Mouse (Mus musculus) cerebellum, postnatal 36 days (tissue): ENCODE measurements around the gene Trpv1.

Source experiments
- DNase-seq, 2 experiments: peaks; one replicate each; pipeline ENCODE4 v3.0.0; 2021 to 2022; ENCODE audit warnings: mixed read lengths in 2 of 2

The Trpv1 gene

DNA sequence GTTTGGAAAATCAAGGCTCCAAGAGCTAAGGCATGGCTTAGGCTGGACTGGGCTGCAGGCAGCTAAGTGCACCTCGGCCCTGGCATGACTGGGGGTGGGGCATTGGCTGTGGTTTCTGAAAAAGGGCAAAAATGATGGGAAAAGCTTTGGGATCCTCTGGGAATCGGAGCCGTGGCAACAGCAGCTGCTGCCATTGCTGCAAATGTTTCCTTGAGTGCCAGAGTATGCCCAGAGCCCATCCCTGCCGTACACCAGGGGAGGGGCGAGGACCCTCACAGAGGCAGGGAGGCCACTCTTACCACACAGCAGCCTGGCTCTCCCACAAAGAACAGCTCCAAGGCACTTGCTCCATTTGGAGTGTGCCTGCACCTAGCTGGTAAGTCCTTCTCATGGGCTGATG, at the start of gene Trpv1:
Gene Trpv1, plus strand, starts transcription at position 301 of the 400 bp plus-strand sequence.
- no peak for DNase-seq

GRCm38 (mm10) chr11:73185872-73186615, 48.0 kb upstream of the Trpv1 start:
- no peak for DNase-seq

- no peak for DNase-seq
These were observed 46.9 kb upstream of the Trpv1 start for GRCm38 (mm10) chr11:73187231-73187630.

GRCm38 (mm10) chr11:73193047-73193446, 41.0 kb upstream of the Trpv1 start:
- DNase-seq = peak; percentile 69 to 74

DNA sequence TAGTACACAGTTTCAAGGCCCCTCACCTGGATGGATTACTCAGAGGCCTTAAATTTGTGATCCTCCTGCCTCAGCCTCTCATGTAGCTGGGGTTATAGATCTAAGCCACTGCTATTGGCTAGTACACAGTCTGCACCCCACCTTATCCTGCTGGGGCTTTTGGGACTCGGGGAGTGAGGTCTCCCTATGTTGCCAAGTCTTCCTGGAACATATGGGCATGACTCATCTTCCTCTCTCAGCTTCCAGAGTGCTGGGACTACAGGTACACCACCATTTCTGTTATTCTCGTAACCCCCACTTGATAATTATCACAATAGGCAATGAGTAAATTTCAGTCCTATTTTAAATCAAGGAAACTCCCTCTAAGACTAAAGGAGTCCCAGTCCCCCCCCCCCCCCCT, 39.6 kb upstream of the Trpv1 start:
- DNase-seq = no peak

GRCm38 (mm10) chr11:73198190-73198589, 35.9 kb upstream of the Trpv1 start:
- no peak for DNase-seq

GRCm38 (mm10) chr11:73198603-73199229, 35.4 kb upstream of the Trpv1 start, which contains the start of gene Ctns:
Gene Ctns, minus strand, starts transcription at chr11:73199042.
- peak; percentile 82 to 85 for DNase-seq

DNA sequence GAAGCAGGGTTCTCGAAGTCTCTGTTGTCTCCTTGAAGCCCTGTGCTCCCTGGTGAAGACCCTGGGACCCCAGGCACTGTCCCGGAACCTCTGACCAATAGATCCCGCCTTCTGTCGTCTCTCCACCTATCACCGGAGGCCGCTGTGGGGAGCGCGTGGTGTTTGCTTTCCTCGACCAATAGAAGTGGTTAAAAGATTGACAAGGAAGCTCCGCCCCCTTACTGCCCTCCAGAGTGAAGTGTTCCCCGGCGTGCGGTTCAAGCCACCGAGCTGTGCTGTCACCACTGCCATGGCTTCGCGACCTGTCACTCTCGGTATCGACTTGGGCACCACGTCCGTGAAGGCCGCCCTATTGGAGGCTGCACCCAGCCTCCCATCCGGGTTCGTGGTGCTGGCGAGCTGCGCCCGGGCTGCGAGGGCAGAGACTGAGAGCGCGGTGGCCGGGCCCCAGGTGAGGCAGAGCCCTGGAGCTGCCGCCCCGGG, 34.8 kb upstream of the Trpv1 start, which contains the start of gene Shpk:
Gene Shpk, plus strand, starts transcription at position 231 of the 483 bp plus-strand sequence.
- DNase-seq = peak; percentile 95 to 97

DNA sequence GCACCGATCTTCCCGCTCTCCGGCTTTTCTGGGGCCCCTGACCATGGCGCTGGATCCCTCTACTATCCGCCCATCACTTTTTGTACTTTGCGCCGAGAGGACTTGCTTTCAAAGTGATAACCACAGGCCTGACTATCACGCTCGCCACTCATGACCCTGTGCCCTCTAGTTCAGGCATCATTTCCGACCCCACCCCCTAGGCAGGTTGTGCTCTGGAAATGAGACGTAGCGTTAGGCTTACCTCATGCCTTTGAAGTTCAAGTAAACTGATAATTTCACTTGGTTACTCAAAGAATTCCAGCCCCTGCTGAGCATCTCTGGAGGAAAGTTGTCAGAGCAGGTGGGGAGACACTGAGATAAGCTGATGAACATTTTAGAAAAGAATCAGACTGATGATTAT, 34.2 kb upstream of the Trpv1 start:
- no peak for DNase-seq

- DNase-seq = no peak
These were observed 33.1 kb upstream of the Trpv1 start for GRCm38 (mm10) chr11:73201021-73201420.

GRCm38 (mm10) chr11:73201597-73201996, 32.5 kb upstream of the Trpv1 start:
- DNase-seq = no peak

DNA sequence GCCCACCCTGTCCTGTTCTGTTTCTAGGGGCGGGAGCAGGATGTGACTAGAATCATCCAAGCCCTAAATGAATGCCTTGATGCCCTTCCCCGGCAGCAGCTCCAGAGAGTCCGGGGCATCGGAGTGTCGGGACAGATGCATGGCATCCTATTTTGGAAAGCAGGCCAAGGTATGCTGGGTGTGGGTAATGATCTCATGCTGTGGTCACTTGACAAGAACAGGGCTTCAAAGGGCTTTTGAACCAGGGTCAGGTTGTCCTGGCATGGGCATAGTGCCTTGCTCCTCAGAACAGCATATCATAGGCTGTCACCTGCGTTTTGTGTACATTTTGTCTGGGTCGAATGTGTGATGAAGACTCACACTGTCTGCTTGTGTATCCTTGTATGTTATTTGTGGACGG, 30.2 kb upstream of the Trpv1 start:
- DNase-seq = no peak

- no peak for DNase-seq
These were observed 28.9 kb upstream of the Trpv1 start for GRCm38 (mm10) chr11:73205194-73205593.

DNA sequence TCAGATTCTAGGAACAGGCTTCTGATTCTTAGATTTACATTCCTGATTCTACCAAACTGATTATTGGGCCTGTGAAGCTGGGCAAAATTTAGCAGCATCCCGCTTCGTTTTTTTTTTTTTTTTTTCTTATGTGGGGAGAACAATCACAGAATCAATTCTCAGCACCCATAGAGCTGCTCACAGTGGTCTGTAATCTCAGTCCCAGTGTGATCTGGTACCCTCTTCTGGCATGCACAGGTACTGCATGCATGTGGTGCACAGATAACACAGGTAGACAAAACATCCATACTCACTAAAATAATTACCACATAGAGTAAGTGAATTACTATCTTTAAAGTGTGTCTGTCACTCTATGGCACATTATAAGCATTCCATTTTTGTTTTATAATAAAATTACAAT, 26.5 kb upstream of the Trpv1 start:
- no peak for DNase-seq

- no peak for DNase-seq
These were observed 20.1 kb upstream of the Trpv1 start for GRCm38 (mm10) chr11:73213956-73214355.

DNA sequence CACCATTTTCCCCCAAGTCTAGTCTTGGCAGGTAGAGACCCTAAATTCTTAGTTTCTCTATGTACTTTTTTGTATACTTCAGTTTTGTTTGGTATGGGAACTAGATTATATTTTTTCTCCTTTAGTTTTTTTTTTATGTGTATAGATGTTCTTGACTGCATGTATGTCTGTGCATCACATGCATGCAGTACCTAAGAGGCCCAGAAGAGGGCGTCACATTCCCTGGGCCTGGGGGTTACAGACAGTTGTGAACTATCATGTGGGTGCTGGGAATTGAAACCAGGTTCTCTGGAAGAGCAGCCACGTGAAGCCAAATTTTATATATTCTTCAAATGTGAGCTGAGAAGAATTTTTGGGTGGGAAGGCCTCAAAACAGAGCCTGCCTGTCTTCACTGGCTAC, 14.4 kb upstream of the Trpv1 start:
- DNase-seq = no peak

DNA sequence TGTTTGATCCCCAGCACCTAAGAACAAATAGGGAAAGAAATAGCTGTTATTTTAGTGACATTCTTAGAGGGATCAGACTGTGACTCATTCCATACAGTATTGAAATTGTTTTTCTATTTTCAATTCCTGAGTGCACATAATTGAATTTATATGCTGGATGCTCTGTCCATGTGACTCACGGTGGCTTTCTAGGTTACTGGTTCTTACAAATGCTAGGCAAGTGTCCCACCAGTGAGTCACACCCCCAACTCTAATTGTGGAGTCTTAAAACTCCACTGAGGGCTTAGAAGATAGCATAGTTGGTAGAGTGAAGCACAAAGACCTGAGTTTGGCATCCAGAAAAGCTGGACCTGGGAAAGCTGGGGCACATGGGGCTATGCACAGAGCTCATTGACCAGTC, 13.4 kb upstream of the Trpv1 start:
- no peak for DNase-seq

DNA sequence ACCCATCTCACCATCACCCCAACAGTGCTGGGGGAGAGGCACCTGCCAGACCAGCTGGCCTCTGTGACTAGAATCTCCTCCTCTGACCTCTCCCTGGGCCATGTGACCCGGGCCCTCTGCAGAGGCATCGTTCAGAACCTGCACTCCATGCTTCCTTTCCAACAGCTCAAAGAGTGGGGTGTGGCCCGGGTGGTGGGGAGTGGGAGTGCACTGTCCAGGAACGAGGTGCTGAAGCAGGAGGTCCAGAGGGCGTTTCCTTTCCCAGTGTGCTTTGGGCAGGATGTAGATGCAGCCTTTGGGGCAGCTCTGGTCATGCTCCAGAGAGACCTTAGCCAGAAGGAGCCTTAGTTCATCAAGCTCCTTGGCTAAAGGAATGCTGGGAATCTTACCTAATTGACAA, 11.2 kb upstream of the Trpv1 start:
- no peak for DNase-seq

- DNase-seq = no peak
These were observed 10.1 kb upstream of the Trpv1 start for GRCm38 (mm10) chr11:73223966-73224365.

DNA sequence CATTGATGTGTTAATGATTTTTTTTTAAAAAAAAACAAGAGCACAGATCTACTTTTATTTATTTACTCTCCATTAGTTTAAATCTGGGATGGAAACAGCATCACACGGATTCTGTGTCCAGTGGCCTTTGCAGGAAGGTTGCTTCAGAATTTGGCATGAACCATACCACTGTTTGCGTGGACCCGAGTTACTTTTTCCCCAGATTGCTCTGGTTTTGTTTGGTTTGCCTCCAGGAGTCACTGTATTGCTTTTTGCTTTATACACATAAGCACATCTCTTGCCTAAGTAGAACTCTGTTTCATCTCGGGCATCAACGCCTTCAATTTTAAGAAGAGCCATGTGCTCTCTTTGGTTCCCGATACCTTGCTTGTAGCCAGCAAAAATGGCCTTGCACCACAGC, 8.2 kb upstream of the Trpv1 start:
- no peak for DNase-seq

- no peak for DNase-seq
These were observed 5.2 kb upstream of the Trpv1 start for GRCm38 (mm10) chr11:73228881-73229280.

DNA sequence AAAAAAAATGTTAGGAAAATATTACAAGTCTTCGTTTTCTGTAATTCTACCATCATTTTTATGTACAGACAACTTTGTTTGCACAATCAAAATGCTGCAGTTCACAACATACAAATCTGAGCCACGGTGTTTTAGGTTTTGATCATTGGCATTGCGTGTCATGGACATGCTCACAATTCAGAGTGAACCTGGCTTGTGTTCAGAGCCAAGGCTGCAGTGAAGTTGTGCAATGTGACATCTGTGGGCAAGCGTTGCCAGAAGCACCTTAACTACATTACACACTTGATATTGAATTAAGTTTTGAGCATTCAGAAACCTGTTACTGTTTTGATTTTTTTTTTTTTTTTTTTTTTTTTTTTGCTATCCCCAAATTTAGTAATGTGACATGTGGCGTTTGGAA, 4.0 kb upstream of the Trpv1 start:
- DNase-seq = no peak

DNA sequence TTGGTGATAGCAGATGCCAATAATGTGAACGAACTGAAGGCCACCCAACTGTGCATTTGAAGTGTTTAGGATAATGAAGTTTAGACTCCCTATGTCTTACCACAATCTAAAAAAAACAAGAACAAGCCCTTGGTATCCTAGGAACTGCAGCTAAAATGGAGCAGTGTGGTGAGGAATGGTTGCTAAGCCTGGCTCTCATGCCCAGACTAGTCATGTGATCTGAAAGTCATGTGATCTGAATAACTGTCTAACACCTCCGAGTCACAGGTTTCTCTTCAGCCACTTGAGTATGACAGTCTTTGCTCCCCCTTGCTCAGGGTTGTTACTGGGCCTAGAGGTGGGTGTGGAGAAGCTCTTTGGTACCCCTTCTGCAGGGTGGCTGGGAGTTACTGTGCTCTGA, 1.6 kb upstream of the Trpv1 start:
- DNase-seq = no peak

GRCm38 (mm10) chr11:73235990-73236701, 2.1 kb downstream of the Trpv1 start:
- no peak for DNase-seq
